Mouse (Mus musculus): Measurements from ENCODE around the gene Cyp2c23.

The Cyp2c23 gene

DNA sequence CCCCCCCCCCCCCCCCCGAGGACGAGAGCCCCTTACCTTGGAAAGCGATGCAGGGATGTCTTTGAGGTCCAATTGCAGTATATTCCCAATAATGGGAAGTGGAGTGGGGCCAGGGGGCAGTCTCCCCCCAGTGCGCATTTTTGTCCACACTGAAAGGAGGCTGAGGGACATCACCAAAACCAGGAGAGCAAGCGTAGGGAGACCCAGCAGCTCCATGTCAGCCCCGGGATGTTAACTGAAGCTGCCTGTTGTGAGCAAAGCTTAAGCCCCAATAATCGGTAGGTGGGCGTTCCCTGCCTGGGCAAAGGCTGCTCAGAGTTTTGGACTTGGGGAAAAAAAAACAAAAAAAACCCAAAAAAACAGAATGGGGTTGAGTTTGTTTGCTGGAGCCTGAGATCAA lies at the start of gene Cyp2c23:
Cyp2c23 (minus strand) TSS at position 237 of the 400 bp plus-strand sequence.
- DNase-seq (ENCODE audit: extremely low read depth, low read depth, low spot score): no peak

DNA sequence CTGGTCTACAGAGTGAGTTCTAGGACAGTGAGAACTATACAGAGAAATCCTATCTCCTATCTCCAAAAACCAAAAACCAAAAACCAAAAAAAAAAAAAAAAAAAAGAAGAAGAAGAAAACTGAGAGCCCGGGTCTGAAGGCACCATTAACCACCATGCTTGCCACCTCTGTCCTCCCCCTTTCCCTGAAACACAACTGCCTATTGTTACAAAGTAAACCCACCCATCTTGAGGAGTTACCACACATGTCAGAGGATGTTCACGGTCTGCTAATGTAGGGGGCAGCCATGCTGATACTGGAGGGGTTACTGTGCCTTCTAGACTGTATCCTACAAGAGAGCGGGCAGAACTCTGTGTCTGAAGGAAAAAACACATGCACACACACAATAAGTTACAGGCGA lies 48.0 kb upstream of the Cyp2c23 start:
- no peak for DNase-seq (ENCODE audit: extremely low read depth, low read depth, low spot score)

DNA sequence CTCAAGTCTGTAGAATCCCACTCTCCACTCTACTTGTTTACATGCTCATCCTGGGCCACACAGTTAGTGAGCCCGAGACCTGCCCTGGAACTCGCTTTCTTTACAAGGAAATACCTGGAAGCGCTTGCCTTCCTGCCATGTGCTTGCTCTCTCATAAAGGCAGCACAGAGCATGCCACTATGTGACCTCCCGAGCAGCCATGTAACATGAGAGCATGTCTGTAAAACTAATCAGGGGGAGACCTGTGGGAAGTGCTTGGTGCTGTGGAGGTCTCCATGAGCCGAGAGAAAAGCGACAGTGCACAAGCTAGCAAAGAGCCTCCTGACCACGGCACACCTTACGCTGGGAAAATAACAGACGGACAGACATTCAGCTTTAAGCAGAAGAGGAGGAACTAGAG lies 47.4 kb upstream of the Cyp2c23 start:
- no peak for DNase-seq (ENCODE audit: extremely low read depth, low read depth, low spot score)

DNA sequence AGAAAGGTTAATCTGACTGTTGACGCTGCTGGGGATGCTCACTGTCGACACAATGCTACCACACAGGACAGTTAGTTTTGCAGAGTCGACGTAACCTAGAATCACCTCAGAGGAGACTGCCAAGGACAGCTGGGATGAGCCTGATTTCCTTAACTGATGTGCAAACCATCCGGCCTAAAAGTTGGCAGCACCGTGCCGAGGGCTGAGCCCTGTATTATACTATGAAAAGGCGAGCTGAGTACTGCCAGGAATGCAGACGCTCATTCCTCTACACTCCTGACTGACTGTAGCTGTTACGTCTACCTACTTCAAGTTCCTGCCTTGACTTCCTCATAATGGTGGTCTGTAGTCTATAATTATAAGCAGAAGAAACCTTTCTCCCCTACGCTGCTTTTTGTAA lies 46.0 kb upstream of the Cyp2c23 start:
- no peak for DNase-seq (ENCODE audit: extremely low read depth, low read depth, low spot score)

DNA sequence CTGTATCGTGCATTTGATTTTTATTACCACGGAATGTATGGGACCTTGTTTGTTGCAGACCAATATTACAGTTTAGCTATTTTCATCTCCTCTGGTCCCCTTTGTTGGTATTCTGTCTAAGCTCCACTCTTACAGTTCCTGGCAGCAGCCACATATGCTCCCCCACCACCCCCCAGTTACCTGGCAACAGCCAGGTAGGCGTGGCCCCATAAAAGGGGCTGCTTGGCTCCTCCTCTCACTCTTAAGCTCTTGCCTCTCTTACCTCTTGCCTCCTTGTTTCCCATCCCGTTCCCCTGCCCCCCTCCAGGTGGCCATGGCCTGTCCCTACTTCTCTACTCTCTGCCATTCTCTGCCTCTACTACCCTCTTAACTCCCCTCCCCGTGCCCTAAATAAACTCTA lies 42.2 kb upstream of the Cyp2c23 start:
- no peak for DNase-seq (ENCODE audit: extremely low read depth, low read depth, low spot score)

DNA sequence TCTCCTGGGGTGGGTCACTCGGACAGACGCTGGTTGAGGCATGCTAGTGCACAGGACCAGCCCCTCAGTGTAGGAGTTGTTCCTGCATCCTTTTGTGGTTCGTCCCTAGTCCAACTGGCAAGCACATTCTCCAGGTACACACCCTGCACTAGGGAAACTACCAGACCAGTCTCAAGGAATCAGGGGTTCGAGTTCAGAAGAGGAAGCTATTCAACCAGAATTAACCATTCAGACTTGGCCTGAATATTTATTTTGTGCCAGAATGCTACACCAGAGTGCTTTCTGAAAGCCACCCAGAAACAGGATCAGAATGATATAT lies 40.9 kb upstream of the Cyp2c23 start:
- DNase-seq (ENCODE audit: extremely low read depth, low read depth, low spot score): no peak

DNA sequence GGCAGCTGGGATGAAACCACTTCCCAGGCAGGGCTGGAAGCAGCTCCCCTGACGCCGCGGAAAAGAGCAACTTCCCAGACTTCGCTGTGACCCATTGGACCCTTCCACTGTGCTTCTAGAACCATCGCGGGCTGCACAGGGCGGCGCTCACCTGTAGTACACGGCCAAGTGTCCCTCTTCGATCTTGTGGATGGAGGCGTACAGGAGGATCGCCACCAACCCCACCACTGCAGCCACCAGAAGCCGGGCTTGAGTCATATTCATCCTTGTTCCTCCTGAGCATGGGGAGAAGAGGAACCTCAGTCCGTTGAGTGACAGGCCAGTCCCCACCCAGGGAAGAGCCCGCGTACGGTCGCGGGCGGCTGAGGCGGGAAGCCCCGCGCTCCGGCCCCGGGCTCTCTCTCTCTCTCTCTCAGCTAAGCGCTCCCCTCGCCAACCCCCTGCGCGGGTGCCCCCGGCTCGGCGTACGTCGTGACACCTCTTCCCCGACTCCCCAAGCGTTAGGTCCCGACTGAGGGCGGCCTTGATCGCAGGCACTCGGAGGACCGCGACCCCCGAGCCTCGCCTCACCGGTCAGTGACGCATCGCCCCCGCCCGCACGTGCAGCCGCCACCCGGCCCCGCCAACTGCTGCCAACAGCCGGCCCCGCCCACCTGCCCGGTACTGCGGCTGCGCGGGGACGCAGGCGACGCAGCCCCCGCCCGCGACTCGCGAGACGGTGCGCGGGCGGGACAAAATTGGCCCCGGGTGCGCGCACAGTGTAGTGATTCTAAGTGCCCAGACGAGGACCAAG lies 40.3 kb upstream of the Cyp2c23 start, which contains the start of gene Erlin1:
Erlin1 (minus strand) TSS at position 665 of the 793 bp plus-strand sequence.
- no peak for DNase-seq (ENCODE audit: extremely low read depth, low read depth, low spot score)

DNA sequence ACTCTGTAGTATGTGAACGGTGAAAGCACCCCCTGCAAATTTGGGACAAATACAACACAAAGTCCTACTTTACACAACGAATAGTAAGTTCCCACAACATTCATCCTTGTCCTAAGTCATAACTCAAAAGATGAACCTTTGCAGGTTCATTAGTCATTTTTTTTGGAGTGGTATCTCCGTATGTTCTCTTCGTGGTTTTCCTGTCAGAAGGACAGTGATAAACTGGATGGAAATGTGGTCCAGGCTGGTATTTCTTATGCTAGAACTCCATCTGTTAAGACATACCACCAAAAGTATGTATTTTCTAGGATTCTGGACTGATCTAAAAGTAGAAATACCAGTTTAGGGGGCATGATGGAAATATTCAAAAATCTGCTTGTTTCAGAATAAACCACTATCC lies 39.2 kb upstream of the Cyp2c23 start:
- no peak for DNase-seq (ENCODE audit: extremely low read depth, low read depth, low spot score)

DNA sequence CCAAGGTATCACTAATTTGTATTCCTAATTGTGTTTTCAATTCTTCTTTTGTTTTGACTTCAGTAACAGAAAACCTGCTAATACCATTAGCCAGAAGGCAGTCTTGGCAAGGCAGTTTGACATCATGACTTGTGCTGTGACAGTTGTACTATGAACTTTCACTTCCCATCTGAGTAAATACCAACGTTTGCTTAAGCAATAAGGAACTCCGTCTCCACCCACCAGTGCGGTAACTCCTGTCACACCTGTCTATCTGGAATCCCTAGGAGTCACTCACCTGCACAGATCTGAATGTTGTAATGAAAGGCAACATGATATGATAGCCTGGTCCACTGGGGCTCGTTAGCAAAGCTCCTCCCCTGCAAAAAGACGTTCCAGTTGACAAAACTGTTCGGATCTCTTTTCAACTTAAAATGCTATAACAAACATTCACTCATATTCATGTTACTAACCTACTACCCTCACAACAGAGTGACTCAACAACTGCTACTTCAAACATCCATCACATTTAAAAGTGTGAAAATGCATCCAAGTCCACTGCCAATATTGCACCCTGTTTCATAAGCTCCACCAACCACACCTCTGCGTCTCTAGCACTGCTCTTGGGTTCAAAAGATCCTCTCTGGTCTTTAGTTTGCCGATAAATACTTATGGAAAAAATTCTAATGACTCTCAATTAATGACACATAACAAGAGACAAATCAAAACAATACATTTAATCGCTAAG lies 38.5 kb upstream of the Cyp2c23 start:
- peak; percentile 74 for DNase-seq (ENCODE audit: extremely low read depth, low read depth, low spot score)

DNA sequence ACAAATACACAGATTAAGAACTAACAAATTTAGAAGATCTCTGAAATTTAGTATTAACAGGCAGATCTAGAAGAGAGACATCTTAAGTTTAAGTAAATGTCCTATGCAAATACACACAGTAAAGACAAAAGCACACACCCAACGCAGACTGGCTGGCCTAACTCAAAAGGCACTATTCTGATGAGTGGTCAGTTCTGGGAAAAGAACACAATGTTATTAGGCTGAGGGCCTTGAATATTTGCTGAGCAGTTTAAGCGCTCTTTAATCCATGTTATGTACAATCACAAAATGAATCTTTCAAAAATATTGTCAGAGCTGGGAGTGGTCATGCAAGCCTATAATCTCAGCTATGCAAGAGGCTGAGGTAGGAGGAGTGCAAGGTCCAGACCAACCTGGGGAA lies 35.7 kb upstream of the Cyp2c23 start:
- DNase-seq (ENCODE audit: extremely low read depth, low read depth, low spot score): no peak

DNA sequence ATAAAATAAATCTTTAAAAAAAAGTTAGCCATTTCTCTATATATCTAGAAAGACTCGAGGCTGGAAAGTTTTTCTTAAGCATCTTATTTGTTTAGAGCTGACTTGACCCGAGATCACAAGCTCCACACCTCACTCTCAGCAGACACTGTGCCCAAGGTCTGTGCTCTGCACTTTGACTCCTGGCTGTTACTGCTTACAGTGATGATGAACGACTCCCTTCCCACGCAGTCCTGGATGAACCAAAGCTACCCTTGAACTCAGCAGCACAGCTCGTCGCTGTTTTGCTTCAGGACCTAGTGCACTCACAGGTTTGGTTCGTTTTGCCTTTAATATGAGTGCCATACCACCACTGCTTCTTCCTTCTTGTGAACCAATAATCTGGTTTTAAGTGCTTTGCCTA lies 34.8 kb upstream of the Cyp2c23 start:
- DNase-seq (ENCODE audit: extremely low read depth, low read depth, low spot score): no peak

DNA sequence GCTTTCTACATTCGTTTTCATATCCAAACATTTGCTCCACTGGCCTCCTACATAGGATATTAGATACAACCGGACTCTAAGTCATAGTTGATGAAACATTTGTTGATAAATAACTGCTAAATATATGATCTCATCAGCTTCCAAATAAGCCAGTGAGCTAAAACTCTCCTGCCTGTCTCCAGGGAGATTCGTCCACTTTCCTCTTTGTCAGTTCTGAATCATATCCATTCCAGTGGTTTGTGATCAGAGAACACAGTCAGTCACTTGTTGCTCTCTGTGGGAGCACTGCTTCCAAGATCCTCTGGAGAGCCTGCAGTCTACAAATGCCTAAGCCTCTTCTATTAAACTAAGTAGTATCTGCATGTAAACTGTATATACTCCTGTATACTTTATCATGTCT lies 31.2 kb upstream of the Cyp2c23 start:
- no peak for DNase-seq (ENCODE audit: extremely low read depth, low read depth, low spot score)

DNA sequence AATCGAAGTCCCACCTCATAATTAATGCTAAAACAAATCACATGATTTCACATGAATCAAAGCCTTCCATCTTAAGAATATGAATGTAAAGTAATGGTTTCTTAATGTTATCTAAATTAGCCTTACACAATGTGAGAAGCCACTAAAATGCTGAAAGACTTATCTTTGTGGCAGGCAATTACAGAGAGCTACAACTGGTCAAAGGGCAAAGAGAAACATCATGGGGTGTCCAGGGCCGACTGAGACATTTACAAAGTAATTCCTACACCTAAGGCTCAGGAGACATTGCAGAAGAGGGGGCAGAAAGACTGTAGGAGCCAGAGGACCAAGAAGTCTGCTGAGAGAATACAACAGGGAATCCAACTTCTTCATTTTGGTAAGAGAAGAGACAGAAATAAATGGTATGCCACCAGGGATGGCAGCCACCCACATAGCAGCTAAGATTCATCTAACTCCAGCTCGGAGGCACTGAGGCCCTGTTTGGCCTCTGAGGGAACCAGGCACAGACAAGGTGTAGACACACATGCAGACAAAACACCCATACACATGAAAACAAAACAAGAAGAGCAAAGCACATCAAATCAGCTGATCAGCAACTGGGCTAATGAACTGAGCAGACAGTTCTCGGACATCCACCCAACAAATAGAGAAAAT lies 26.3 kb upstream of the Cyp2c23 start:
- no peak for DNase-seq (ENCODE audit: extremely low read depth, low read depth, low spot score)

DNA sequence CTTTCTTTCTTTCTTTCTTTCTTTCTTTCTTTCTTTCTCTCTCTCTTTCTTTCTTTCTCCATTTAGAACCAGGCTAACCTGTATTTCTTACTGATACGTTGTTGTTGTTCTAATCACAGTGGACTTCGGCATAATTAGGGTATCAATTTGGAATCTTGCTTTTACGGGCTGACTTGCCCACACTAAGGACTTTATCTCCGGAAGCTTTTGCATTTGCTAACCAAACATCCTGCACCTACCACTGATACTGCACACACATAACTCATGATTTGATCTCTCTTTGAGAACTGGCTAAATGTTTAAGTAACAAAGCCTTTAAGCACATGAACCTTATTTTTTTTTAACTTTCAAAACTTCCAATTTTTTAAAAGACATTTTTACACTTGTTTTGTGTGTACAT lies 21.4 kb upstream of the Cyp2c23 start:
- DNase-seq (ENCODE audit: extremely low read depth, low read depth, low spot score): no peak

DNA sequence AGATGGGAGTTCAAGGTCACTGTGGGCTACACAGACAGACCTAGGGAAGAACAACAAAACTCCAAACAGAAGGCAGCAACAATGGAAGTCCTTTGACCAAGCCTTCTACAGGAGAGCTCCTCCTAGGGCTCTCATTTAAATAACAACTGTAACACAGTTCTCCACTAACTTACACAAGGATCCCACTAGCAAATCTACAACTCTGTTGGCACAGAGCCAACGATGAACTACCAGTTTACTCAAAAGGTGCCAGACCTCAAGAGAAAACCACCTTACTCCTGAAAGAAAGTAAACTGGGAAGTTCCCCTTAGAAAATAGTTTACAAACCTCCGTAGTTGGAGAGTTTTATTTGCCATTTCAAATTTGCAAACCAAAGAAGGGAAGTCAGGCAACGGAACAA lies 20.3 kb upstream of the Cyp2c23 start:
- no peak for DNase-seq (ENCODE audit: extremely low read depth, low read depth, low spot score)

DNA sequence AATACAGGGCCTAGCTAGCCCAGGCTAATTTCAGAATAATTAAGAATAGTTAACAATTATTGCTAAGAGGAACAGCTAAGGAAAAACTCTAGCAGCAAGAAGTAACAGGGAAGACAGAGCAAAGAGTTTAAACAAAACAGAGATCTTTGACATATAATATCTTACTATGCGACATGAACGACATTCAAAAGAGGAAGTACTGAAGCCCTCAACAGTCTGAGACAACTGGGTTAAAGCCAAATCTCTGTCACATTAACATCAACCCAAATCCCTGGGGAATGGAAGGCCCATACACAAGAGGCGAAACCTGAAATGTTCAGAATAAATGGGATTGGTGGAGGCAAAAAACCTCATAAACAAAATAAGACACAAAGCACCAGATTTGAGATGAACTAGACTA lies 16.8 kb upstream of the Cyp2c23 start:
- no peak for DNase-seq (ENCODE audit: extremely low read depth, low read depth, low spot score)

DNA sequence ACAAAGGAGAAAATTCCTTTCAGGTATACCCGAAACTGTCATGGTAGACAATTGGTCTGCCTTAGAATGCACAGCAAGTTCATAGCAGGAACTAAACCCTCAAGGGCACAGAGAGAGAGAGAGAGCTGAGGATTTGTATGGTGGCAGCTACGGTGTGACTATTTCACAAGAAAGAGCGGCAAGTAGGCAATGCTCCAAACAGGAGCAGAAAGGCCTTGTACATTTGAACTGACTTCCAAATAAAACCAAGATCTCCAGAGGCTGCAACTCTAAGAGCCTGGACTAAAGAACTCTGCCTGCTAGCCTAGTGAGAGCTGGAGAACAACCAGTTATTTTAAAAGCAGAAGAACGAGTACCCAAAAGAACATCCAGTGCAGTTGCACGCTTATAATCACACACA lies 13.1 kb upstream of the Cyp2c23 start:
- peak; percentile 55 for DNase-seq (ENCODE audit: extremely low read depth, low read depth, low spot score)

DNA sequence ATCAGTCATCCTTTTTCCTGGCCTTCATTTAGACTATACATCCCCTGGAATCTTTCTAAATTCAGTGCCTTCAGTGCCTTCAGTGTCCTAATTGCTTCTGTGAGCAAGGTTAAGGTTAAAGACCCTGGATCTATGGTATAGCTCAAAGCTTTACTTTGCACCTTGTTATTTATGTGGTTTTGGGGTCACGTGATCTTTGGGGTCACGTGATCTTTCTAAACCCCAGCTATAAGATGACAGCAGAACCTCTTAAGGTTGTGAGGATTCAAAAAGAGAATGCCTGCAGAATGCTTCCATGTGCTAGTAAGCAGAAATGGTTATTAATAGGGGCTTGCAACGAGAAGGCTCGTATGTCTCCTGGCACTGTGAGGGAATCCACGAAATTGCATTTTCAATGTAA lies 4.4 kb upstream of the Cyp2c23 start:
- no peak for DNase-seq (ENCODE audit: extremely low read depth, low read depth, low spot score)

DNA sequence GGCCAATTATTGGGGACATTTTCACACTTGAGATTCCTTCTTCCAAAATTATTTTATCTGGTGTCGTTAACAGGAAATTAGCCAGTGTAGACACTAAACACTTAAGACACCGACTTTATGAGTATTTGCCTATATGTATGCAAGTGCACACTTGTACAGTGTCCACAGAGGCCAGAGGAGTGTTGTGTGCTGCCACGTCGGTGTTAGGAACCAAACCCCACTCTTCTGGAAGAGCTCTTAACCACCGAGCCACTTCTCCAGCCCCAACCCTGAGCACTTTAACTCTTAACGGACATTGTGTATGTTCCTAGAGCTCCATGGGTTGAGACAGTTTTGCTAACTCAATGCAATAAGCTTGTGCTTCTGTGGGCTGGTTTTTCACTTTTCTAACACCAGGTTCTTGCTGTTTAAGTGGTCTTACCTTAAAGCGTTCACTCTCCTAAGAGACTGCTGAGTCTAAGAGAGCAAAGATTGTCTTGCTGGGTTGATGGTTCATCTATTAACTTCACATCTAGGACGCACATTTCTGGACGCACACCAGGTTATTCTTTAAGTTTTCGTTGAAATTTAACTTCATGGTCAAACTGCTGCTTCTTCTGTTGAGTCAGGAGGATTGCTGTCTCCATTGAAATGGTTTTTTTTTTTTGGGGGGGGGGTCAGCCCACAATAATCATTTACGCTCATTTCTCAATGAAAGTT lies 3.2 kb upstream of the Cyp2c23 start:
- no peak for DNase-seq (ENCODE audit: extremely low read depth, low read depth, low spot score)

DNA sequence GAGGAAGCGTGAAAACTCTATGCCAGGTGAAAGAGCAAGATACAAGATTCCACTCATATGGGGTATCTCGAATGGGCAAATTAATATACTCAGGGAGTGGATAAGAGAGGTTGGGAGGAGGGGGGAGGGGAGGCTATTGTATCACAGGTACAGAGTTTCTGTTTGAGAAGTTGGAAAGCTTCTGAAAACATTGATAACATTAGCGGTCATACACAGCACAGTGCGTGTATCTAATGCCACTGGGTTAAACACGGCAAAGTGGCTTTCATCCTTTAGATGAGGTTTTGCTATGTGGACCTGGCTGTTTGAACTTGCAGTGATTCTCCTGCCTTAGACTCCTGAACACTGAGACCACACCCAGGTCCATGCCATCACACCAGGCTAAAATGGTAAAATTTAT lies 1.0 kb upstream of the Cyp2c23 start:
- DNase-seq (ENCODE audit: extremely low read depth, low read depth, low spot score): no peak

DNA sequence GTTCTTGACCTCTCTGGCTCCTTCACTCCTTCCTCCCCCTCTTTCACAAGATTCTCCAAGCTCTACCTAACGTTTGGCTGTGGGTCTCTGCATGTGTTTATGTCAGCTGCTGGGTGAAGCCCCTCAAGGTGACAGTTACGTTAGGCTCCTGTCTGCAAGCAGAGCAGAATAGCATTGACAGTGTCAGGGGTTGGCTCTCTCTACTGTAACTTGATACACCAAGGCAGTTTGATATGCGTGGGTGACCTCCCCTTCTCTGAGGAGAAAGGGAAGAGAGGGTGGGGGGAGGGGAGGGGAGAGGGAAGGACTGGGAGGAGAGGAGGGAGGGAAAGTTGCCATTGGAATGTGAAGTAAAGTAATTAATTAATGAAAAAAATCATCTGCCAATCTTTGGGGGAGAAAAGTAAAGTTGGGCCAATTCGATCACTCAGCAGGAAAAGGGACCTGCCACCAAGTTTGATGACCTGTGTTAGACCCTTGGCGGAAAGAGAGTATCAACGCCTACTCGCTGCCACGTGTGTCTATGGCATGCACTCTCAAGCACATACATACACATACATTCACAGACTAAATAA lies 2.0 kb downstream of the Cyp2c23 start:
- DNase-seq (ENCODE audit: extremely low read depth, low read depth, low spot score): no peak
